Mouse (Mus musculus) activated CD4-positive, CD25-positive, alpha-beta regulatory T cell (primary cell): ENCODE data around the gene Prf1. TPM values are rescaled to one million over a fixed set of nuclear protein-coding genes. Genes with fewer than 3 reads are reported as not detected.

ENCODE experiments used
- polyA plus RNA-seq, 2 experiments: library from polyadenylated mRNA; unstranded; fragments of 100-300 nt; shearing (Covaris generic); gene quantifications; one replicate each; pipeline ENCODE4 v1.2.1; 2017

Gene Prf1
- 1 to 10 TPM; 5.5 to 9.2 TPM for polyA plus RNA-seq

DNA sequence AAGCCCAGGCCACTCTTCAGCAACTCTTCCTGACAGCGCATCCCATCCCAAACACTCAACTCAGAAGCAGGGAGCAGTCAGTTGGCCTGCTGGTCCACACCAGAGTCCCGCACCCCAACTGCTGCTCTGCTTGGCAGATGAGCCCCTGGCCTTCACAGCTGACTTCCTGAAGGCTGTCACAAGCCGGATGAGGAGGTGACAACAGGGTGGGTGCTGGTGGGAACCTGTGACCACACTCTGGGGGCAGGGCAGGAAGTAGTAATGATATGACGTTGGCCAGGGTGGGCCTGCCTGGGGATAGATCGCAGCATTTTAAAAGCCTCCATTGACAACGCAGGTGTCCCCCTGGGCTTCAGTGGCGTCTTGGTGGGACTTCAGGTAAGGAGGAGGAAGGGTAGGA, at the start of gene Prf1:
Prf1 (plus strand) TSS at position 357 of the 400 bp plus-strand sequence.

DNA sequence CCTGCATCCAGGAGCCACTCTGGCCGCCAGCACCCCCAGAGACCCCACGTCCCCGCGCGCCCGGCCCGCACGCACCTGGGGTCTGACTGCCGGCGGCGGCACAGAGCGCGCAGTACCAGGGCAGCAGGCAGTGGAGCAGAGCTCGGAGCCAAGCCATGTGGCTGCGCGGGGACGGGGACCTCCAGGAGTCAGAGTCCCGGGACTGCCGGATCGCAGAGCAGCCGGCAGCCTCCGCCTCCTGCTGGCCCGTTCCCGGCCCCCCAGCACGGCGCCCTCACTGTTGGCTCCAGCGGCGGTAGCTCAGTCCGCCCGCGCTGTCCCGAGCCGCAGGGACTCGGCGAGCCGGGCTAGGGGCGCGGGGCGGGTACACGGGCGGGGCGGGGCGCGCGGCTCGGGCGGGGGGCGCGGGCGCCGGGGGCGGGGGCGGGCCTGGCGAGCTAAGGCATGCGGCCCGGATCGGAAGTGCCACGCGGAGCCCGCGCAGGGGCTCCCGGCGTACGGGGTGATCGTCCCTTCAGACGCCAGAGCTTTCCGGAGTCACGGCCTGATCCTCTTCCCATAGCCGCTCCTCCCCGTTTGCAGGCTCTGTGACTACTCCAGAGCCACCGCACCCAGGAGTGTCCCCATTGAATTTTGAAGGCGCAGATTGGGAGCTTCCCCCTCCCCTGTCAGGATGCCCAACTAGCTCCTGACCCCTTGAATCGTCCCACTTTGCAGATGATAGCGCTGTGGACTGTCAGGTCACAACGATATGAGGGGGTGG, 24.4 kb upstream of the Prf1 start, which contains the start of gene Adamts14:
Adamts14 (minus strand) TSS at position 358 of the 763 bp plus-strand sequence.

Other genes with a start within 250 kb of the Prf1 start
- gene Pcbd1, start 208.5 kb upstream of the Prf1 start, polyA plus RNA-seq = under 1 TPM in 1 of 2 experiments, not detected in 1; 0.44 TPM
- gene Sgpl1, start 150.1 kb upstream of the Prf1 start, polyA plus RNA-seq = 10 to 100 TPM; 42.7 to 58.1 TPM
- gene Tbata, start 125.9 kb upstream of the Prf1 start, polyA plus RNA-seq = not detected
- gene Adamts14, start 24.4 kb upstream of the Prf1 start, polyA plus RNA-seq = under 1 TPM in 1 of 2 experiments, not detected in 1; 0.54 TPM
- under 1 TPM in 1 of 2 experiments, not detected in 1; 0.42 TPM for gene Pald1, start 85.7 kb downstream of the Prf1 start, polyA plus RNA-seq
- gene Nodal, start 120.1 kb downstream of the Prf1 start, polyA plus RNA-seq = under 1 TPM in 1 of 2 experiments, not detected in 1; 0.07 TPM
- 10 to 100 TPM; 23.0 to 31.9 TPM for gene Eif4ebp2, start 154.8 kb downstream of the Prf1 start, polyA plus RNA-seq
- gene Lrrc20, start 178.0 kb downstream of the Prf1 start, polyA plus RNA-seq = 1 to 10 TPM; 4.3 to 5.2 TPM